Mouse (Mus musculus) WW6 (cell line): ENCODE data around the gene Lrrc18.
A peak's percentile ranks its signal among the peaks of the same experiment; 100 is the strongest.

Source experiments
- DNase-seq: peaks from one replicate; pipeline ENCODE4 v3.0.0-alpha.2; 2013; ENCODE audit warnings: low read depth, low spot score

The Lrrc18 gene

DNA sequence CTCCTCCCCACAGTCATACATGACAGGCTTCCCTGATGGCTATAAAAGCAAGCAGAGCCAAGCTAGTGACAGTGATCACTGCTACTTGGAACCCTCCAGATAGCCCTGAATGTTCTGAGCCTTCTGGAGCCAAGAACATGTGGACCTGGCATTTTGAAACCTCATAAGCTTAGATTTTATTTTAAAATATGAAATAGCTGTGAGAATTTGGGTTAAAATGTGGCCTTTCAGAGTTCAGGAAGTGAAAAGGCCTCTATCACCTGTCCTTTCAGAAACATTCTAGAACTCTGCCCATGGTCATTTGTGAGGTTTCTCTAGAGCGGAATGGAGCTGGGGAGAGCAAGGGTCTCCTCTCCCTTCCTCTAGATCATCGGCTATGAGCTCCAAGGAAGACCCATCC lies at the start of gene Lrrc18:
TSS of gene Lrrc18 (plus strand) at position 301 of the 400 bp plus-strand sequence.
- DNase-seq, result no peak

DNA sequence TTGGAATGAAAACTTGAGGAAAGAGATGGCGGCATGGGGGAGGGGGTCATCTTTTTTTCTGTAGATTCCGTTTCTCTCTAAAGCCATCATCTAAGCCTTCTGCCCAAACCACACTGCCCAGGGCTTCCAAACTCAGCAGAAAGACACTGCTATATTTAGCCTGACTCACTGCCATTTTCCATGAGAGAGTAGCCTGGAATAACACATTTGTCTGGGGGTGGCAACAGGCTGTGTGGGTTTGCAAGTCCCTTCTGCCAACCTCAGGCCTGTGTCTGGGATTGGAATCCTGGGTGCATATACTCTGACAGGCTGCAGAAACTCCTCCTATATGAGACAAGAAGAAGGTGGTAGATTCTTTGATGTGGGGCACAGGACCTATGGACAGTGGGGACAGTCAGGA lies 43.7 kb upstream of the Lrrc18 start:
- DNase-seq, result no peak

DNA sequence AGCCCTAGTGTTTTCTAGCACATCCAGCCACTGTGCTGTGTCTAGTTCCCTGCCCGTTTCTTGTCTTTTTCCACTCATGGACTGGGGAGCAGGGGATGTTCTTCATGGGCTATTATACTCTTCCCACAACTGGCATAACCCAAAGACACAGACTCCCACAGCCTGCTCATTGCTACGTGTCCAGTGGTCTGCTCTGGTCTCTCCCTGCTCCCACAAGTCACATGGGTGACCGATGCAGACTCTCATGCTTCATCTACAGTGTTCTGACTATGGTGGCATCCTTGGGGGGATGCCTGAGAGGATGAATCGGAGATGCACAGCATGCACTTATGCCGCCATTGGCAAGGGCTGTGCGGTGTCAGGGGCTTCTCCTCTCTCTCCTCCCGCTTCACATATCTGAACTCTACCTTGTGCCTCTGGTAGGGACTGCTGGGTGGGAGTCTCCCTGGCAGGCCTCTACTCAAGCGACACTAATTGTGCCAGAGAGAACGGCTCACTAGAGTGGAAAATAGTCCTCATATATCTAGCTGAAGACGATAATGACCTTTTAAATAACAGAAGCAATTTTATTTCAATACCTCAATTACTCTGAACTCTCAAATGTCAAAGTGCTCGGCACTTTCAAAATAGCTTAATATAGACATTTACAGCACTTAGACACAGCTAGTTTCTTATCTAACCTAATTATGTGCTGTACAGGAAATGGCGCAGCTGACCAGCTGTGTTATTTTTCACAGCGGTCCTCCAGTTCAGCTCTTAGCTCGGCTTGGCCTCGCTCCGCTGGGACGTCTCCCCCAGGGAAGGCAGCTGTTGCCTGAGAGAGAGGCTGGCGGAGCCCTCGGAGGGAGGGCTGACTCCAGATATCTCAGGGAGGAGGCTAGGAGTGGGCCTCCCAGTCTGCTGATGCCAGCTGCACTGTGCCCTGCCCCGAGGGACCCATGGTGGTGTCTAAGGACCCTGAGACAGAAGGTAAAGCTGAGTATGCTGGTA lies 40.6 kb upstream of the Lrrc18 start:
- no peak for DNase-seq

DNA sequence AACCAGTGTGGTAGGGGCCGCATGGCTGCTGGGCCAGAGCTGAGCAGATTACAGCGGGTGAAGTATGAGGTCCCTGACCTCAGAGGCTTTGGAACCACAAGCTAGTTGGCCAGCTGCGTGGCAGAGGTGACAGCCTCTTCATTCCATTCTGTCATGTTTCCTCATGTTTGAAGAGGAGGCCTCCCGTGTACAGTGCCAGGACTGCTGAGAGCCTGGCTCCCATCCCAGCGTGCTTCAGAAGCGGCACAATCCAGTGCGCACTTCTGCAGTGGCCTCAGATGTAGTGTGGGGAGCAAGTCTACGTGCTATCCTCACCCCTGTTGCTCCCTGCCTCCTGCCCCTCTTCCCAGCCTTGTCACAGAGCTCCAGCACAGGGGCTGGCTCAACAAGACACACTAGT lies 34.7 kb upstream of the Lrrc18 start:
- DNase-seq, result no peak

DNA sequence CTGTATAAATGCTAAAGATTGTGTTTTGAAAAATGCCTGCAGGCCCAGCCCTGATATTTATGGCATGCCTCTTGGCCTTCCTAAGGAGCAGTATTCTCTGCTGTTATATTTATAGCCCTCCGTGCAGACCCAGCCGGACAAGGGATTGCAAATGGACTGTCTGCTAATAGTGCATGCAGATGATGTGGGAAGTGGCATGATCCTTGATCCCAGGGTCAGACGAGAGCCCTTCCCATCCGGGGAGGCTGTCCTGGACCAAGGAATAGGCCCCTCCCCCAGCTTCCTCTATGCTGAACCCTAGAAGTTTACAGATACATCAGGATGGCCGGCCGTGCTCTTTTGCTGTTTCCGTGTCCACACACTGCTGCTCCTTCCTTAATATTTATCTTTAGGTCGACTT lies 32.5 kb upstream of the Lrrc18 start:
- no peak for DNase-seq

DNA sequence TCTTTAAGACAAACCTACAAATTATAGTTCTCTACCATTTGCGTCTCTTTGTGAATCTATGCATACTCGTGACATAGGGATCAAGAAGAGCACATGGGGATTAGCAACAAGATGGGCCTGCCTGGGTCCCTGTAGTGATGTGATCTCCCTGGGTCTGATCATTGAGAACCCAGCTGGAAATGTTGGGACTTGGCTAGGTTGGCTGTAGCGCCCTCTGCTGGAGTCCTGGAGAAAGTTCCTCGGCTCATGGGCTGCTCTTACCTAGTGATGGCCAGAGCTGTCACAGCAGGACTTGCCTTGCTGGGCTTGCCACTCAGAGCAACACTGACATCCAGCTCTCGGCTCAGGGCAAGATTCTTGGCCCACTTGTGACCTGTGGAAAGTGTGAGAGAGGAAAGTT lies 30.7 kb upstream of the Lrrc18 start:
- DNase-seq, result peak; percentile 18

DNA sequence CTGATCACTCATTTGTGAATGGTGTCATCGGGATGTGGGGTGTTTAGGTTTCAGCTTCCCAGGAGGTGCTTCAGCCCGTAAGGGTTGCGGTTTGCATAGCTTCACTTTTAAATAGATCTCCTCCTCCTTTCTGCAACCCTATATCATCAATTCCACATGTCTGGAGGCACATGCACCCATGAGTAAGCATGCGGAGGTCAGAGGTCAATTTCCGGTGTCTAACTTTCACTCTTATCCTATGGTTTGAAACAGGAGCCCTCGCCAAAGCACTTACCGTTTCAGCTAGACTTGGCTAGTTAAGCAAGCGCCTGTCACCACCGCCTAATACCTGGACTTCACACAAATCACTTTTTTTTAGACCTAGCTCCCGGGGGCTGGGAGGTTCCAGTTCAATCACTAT lies 26.4 kb upstream of the Lrrc18 start:
- DNase-seq, result no peak

DNA sequence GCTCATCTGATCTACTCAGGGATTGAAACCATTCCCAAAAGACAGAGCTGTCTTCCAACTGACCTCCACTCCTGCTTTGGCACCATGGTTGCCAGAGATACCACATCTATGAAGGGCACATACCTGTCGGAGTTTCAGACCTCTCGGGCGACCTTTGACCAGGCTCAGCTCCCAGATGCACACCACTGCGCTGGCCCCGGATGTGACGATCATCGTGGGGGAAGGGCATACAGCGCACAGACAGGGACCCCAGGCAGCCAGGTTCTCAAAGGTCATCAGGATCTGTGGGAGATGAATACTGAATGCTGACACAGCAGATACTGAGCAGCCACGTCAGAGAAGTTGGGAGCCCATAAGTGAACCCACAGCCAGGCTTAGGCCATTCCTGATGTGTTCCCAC lies 20.5 kb upstream of the Lrrc18 start:
- DNase-seq, result no peak

DNA sequence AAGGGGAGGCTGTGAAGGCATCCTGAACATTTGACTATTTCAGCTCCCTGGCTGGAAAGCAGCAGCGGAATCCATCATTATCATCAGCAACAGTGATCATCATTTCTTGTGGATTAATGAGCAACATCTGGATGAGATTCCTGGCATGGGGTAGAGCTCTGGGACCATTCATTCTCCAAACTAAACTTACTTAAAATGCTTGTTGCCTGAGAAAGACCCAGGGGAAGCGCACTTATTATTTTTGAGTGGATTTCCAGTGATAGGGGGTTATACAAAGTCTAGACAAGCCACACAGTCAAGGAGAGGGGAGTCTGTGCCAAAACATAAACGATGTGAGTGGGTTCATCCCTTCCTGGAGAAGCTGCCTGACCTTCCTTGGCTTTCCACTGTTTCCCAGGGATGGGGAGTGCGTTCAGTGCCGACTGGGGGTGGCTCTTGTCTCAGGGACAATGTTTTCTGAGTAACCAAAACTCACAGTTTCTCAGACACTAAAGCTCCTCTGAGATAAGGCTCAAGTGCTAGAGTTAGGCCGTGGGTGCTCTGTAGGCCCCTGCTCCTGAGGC lies 6.9 kb upstream of the Lrrc18 start:
- no peak for DNase-seq

DNA sequence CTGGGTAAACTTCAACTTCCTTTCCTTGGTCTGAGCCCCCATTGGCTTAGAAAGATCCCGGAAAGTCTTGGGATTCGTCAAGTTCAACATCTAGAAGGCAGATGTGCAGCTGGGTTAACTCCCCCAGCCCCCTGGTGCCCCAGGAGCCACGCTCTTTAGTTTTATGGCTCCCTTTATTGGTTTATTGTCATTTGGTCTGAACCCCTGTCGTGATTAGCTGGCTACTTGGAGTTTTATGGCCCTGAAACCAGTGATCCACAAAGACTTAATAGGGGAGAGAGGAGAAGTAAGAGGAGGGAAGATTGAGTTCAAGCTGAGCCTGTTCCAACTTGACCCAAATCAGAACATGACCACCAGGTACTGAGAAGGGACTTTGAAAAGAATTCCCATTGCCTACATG lies 4.5 kb upstream of the Lrrc18 start:
- no peak for DNase-seq

DNA sequence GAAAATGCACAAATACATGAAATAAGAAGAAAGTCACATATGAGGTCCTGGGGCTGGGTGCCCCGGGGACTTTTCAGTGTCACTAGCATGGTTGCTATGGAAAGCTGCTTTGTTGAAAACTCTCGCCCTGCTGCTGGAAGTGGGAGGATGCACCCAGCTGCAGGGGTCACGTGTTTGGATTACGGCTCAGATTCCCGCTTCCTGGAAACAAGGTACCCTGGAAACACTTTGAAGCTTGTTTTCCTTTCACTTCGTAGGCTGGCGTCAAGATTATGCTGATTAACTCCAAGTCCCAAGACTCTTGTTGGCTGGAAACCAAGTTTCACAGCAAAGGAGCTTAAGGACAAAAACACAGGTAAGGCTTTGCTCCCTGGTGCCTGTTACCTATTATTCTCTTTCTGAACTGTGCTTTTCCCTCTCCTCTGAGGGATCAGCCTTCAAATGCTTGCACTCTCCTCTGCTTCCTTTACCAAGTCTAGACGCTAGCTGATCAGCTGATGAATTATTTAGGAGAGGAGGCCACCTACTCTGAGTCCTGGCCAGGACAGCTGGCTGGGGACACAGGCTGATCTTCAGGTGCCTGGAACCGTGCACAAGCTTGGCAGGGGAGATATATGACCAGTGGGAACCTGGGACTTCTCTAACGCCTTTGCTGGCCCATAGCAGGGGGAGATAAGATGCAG lies 3.9 kb downstream of the Lrrc18 start:
- DNase-seq, result peak; percentile 31

DNA sequence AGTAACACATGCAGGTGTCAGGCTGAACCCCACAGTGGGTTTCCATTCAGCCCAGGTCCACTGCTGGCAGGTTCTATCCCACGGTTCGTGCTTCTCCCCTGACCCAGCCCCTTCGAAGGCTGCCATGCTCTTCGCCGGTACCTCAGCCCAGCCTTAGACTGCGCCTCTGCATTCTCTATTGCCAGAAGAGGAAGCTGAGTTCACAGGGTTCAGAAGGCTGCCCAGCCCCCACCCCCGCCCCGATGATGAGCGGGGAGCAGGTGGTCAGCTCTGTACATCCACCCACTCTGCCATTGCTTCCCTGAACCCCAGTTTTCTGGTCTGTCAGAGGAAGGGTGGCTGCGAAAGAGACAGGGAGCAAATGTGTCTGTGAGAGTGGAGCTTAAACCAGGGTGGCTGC lies 8.3 kb downstream of the Lrrc18 start:
- no peak for DNase-seq

DNA sequence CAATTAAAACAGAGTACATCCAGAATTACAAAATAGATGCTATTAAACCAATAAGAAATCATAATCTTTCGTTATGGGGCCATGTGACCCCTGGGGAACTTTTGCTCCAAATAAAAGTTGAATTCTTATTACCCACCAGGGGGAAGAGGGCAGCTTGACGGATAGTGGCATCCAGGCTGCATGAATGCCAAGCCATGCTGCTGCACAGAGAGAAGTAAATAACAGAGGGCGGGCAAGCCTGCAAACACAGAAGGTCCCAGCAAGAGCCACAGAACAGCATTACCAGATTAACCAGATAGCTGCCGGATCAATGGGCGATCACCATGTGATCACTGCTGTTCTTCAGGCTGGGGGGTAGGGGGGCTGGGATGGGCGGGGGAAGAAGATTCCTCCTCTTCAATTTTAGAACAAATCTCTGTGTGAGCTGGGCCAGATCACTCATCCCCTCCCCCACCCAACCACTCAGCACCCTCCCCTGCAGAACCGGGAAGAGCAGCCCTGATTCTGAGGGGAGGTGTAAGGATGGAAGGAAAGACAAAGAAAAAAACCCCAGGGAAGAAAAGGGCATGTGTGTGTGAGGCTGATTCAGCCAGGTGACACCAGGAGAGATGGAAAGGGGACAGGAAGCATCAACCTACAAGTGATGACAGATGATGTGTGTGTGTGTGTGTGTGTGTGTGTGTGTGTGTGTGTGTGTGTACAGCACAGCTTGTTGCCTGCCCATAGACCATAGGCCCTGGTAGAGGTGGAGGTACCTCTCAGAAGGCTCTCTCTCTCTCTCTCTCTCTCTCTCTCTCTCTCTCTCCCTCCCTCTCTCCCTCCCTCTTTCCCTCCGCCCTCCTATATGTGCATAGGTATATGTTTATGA lies 9.2 kb downstream of the Lrrc18 start:
- no peak for DNase-seq

DNA sequence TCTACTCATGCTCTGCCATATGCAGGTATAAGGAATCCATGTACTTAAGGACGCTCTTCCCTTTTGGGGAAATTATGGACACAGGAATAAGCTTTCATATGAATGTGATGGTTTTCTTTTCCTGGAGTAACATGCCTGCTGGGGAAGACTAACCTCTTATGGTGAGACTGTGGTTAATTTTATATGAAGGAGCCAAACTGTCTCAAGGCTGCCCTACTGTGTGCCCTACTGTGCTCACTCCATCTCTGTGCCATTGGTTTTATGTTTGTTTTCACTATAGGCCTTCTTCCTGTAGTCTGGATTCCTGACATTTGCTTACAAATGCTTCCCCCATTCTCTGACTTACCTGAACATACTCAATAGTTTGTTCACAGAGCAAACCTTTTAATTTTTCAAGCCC lies 13.9 kb downstream of the Lrrc18 start:
- no peak for DNase-seq

DNA sequence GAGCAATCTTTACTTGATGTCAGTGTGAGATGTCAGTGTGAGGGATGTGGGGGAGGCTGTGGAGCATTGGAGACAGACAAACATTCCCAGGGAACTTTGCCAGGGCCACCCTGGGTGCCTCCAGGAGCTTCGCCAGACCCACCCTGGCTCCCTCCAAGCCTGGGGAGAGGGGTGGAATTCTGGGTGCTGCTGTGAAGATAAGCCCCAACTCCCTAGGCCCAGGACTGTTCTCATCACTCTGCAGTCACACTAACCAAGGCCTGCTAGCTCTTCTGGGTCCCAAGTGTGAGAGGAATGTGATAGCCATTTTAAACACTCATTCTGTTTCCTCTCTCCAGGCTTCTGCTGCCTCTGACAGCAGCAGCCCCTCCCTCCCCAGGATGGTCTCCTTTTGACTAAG lies 16.5 kb downstream of the Lrrc18 start:
- no peak for DNase-seq

DNA sequence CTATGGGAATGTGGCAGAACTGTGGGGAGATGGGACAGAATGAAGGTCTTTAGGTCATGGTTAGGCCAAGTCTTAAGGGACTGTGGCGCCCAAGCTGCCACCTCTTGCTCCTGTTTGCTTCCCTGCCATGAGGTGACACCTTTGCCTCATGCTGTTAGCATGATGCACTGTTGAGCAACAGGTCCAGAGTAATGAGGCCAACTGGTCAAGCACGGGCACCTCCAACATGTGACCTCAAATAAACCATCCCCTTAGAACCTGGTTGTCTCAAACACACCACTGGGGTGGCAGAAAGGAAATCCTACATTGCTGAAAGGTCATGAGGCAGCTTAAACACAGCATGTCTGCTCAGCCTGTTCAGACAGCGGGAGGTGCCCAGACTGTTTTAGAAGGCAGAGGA lies 27.9 kb downstream of the Lrrc18 start:
- DNase-seq, result no peak

DNA sequence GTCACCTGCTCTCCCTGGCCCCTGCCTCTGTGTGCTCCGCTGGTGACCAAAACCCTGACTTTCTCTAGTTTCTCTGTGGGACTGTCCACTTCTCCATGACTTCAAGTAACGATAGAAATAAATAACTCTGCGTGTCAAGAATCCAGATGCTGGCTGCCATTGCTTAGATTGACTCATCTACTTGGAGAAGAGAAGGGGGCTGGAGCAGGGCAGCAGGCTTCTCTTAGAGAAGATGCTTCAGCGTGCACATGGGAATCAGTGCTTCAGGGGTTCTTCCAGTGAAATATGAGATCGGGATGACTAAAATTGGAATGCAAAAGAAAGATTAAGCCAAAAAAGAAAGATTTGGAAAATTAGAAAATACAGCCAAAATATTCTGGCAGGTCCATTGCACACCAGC lies 28.4 kb downstream of the Lrrc18 start:
- DNase-seq, result no peak

DNA sequence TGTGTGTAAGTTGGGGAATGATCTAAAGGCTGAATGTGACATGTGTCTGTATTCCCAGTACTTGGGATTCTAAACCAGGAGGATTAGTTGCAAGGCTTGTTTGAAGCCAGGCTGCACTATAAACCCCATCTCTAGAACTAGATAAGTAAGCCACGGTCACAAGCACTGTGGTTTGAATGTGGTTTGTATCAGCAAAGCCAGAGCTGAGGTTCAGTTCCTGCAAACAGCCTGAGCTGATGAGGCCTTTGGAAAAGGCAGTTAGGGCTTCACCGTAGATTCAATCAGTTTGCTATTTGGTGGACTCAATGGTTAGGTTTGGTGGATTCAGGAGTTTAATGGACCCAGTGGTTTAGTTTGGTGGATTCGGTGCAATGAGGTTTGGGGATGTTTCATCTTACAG lies 39.7 kb downstream of the Lrrc18 start:
- no peak for DNase-seq

DNA sequence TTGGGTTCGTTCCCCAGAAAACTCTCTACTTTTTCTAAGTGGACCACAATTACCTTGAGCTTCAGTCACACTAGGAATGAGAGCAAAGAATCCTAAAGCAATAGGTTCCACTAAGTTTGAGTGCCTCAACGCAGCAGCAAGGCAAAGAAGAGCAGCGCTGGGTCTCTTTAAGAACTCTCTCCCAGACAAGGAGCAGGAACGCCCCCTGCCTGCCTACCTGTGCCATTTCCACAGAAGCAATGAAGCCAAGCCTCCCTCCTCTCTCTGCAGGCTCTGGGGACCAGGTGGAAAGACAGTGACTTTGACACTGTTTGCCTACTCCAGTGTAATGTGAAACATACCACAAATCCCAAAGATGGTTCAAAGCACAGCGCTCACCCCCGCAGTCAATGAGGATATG lies 42.2 kb downstream of the Lrrc18 start:
- DNase-seq, result no peak

DNA sequence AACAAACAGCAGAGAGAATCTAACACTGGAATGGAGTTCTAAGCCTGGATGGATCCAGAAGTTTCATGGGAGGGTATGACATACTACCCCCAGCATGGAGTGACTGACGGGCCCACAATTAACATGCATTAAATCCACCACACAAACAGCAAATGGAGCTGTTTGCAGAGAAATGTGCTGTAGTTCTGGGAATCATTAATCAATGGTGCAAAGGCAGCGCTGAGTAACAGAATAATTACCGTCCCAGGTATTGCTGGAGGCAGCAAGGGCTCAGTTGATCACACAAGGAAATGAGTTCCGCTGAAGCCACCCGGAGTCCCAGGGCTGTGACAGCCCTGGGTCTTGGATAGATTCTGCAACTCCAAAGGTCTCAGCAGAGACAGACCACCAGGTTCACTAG lies 44.2 kb downstream of the Lrrc18 start:
- DNase-seq, result no peak

DNA sequence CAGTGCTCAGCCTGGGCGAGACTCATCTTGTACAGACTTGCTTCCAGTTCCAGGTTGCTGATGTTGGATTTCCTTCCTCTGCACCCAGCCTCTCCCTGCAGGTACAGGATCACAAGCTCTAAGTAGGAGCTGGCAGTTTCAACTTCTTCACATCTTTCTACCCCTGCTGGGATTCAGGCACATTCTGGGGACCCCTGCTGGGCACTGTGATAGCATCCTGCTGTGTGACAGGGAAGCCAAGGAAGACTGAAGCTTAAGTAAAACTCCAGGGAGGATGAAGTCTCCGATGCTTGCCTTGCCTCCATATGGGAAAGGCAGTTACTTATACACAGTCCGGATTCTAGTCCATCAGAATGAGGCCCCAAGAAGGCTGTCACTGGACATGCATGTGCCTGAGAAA lies 45.6 kb downstream of the Lrrc18 start:
- no peak for DNase-seq

DNA sequence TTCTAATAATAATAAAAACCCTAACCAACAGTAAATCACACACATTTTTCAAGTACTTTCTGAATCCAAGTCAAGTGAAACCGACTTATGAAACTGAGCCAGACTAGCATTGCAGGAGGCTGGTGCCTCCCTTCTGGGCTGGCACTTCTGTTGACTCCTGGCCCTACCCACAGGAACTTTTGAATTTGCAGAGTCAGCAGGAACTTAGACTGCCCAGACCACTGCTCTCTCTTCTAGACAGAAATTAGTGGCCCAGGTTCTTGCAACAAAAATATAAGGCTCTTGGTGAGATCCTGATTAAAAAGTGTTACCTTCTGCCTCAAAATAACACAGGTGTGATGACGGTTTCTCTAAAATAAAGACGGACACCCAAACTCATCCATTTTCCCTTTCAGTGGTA lies 54.0 kb downstream of the Lrrc18 start:
- no peak for DNase-seq
